Mouse (Mus musculus) myocyte (in vitro differentiated cells): ENCODE results near the gene Cyren. TPM values are rescaled to one million over a fixed set of nuclear protein-coding genes. Genes with fewer than 3 reads are reported as not detected.

ENCODE experiments used
- H3K27me3 ChIP-seq: one replicate; pipeline ENCODE4 v1.6.1; 2011; ENCODE audit not compliant: control insufficient read depth, insufficient read depth, insufficient read length
- H3K36me3 ChIP-seq: one replicate; pipeline ENCODE4 v1.6.1; 2011; ENCODE audit not compliant: control insufficient read depth, insufficient read depth
- H3K4me2 ChIP-seq: one replicate; pipeline ENCODE4 v1.6.1; 2011; ENCODE audit warnings: low read depth, control low read depth
- H3K4me3 ChIP-seq: one replicate; pipeline ENCODE4 v1.5.1; 2011; ENCODE audit warnings: mild to moderate bottlenecking, control low read depth, moderate library complexity
- H3K79me2 ChIP-seq: one replicate; pipeline ENCODE4 v1.6.1; 2011; ENCODE audit not compliant: control insufficient read depth, insufficient read depth
- H3ac ChIP-seq: one replicate; pipeline ENCODE4 v1.6.1; 2011; ENCODE audit not compliant: control insufficient read depth, insufficient read length
- CEBPB ChIP-seq: IDR thresholded peaks from 2 replicates; pipeline ENCODE4 v1.6.1; 2011; ENCODE audit warnings: mild to moderate bottlenecking, moderate library complexity; ENCODE audit not compliant: poor library complexity, insufficient read depth, severe bottlenecking
- E2F4 ChIP-seq: IDR thresholded peaks from one replicate; pipeline ENCODE4 v1.6.1; 2011; ENCODE audit warnings: mild to moderate bottlenecking, control low read depth, moderate library complexity; ENCODE audit not compliant: insufficient read depth
- MAX ChIP-seq: IDR thresholded peaks from one replicate; pipeline ENCODE4 v1.6.1; 2011; ENCODE audit warnings: low read depth, mild to moderate bottlenecking, control low read depth
- MYOD1 ChIP-seq, 3 experiments: IDR thresholded peaks; one replicate each; pipeline ENCODE4 v1.6.1; 2011; ENCODE audit warnings: control low read depth in 2 of 3, low read depth in 2 of 3, mild to moderate bottlenecking in 2 of 3, moderate library complexity in 1 of 3; ENCODE audit not compliant: insufficient read length in 2 of 3, control insufficient read depth in 1 of 3
- MYOG ChIP-seq, 3 experiments: IDR thresholded peaks; one replicate each; pipeline ENCODE4 v1.6.1; 2011; ENCODE audit warnings: control low read depth in 2 of 3, low read depth in 2 of 3, mild to moderate bottlenecking in 2 of 3; ENCODE audit not compliant: insufficient read length in 2 of 3, control insufficient read depth in 1 of 3, insufficient read depth in 1 of 3
- POLR2A ChIP-seq: IDR thresholded peaks from one replicate; pipeline ENCODE4 v1.6.1; 2011; ENCODE audit warnings: low read depth, mild to moderate bottlenecking, control low read depth, moderate library complexity; ENCODE audit not compliant: insufficient read length
- POLR2AphosphoS2 ChIP-seq: IDR thresholded peaks from one replicate; pipeline ENCODE4 v1.6.1; 2011; ENCODE audit warnings: low read depth, control low read depth; ENCODE audit not compliant: insufficient read length
- REST ChIP-seq: IDR thresholded peaks from one replicate; pipeline ENCODE4 v1.6.1; 2011; ENCODE audit warnings: mild to moderate bottlenecking, control low read depth, moderate library complexity; ENCODE audit not compliant: insufficient read depth, insufficient read length
- SRF ChIP-seq: IDR thresholded peaks from one replicate; pipeline ENCODE4 v1.6.1; 2011; ENCODE audit warnings: low read depth; ENCODE audit not compliant: control insufficient read depth, insufficient read length
- TCF12 ChIP-seq: IDR thresholded peaks from one replicate; pipeline ENCODE4 v1.6.1; 2011; ENCODE audit warnings: mild to moderate bottlenecking, control low read depth; ENCODE audit not compliant: poor library complexity, insufficient read depth, severe bottlenecking
- TCF3 ChIP-seq: IDR thresholded peaks from one replicate; pipeline ENCODE4 v1.6.1; 2011; ENCODE audit warnings: low read depth, control low read depth; ENCODE audit not compliant: insufficient read length
- USF1 ChIP-seq: IDR thresholded peaks from one replicate; pipeline ENCODE4 v1.6.1; 2011; ENCODE audit warnings: low read depth, mild to moderate bottlenecking, control low read depth, moderate library complexity
- polyA plus RNA-seq: library from polyadenylated mRNA; unstranded; fragments of >200 nt; fragmentation: generic; extraction: Trizol; gene quantifications from one replicate; pipeline ENCODE4 v1.2.1, GENCODE M21; 2012; ENCODE audit warnings: missing spikeins

The Cyren gene
- polyA plus RNA-seq, 1 experiment: 8.0 TPM

DNA sequence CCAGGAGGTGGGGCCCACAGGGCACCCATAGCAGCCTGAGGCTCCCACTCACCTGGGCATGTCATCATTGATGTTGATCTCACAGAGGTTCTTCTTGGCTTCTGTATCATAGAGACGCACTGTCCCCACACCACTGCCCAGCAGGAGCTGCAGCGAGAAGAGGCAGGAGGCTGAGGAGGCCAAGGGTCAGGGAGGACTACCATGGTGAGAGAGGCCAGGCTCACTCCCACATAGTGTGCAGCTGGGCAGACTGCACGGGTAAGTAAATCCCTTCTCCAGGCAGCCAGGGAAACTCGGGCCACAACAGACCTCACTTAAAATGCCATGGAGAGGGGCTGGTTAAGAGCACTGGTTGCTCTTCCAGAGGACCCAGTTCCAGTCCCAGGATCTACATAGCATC is 11.3 kb upstream of the Cyren start:
- Histone ChIP-seq H3K36me3 (peaks cover 5% of the 10 kb centered on the region), H3K79me2 (no peaks in the 10 kb centered on the region), H3K4me2 (no peak overlapping the region), H3K4me3 (no peak overlapping the region), H3ac (no peak overlapping the region), H3K27me3 (no peaks in the 10 kb centered on the region)
- TF ChIP-seq E2F4: no peak
- TF ChIP-seq MAX: no peak
- TF ChIP-seq POLR2A: no peak
- no peak for TF ChIP-seq MYOG (IDR thresholded peaks at IDR 0.05; ENCODE audit: control insufficient read depth in 1 of 3, insufficient read depth in 1 of 3, insufficient read length in 2 of 3, low read depth in 2 of 3)
- TF ChIP-seq TCF3: no peak
- no peak for TF ChIP-seq POLR2AphosphoS2
- TF ChIP-seq USF1: no peak
- TF ChIP-seq MYOD1 (IDR thresholded peaks at IDR 0.05; ENCODE audit: control insufficient read depth in 1 of 3, insufficient read length in 2 of 3, low read depth in 2 of 3): no peak
- no peak for TF ChIP-seq SRF
- TF ChIP-seq CEBPB: no peak
- TF ChIP-seq REST: no peak
- no peak for TF ChIP-seq TCF12

DNA sequence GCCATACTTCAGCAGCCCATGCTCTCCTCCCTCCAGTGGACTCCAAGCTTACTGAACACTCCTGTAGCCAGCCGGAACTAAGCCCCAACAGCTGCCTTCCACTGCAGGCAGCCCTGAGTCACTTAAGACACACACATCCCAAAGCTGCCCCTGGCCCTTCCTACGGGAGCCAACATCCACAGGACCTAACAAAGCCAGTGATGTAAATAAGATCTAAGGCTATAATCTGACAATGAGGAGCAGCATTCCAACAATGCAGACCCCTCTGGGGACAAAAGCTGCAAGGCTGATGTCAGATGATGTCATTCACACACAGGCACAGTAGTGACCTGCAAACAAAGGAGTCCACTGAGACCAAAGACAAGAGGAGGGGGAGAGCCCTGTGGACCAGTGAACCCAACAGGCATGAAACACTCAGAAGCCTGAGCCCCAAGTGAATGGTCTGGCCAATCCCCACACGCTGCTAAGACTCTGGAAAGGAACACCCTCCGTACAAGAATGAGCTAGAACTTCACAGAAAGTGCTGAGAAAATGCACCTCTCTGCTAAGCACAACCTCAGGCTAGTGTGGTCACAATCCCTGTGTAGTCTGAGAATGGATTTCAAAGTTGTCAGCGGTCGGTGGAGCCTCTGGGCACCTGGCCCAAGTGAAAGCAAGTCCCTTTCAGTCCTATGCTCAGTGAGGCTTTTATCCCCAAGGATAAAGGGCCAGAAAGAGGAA is 9.4 kb upstream of the Cyren start:
- no peak overlapping the region for H3ac ChIP-seq
- no peak overlapping the region for H3K4me3 ChIP-seq
- H3K36me3 ChIP-seq: peaks cover 3% of the 10 kb centered on the region
- H3K27me3 ChIP-seq: no peaks in the 10 kb centered on the region
- H3K4me2 ChIP-seq: no peak overlapping the region
- H3K79me2 ChIP-seq: no peaks in the 10 kb centered on the region
- TF ChIP-seq MYOD1 (IDR thresholded peaks at IDR 0.05; ENCODE audit: control insufficient read depth in 1 of 3, insufficient read length in 2 of 3, low read depth in 2 of 3) (peak in 1 of 3 experiments; percentile 35), MYOG (IDR thresholded peaks at IDR 0.05; ENCODE audit: control insufficient read depth in 1 of 3, insufficient read depth in 1 of 3, insufficient read length in 2 of 3, low read depth in 2 of 3) (no peak), USF1 (no peak), POLR2AphosphoS2 (no peak), SRF (no peak)

DNA sequence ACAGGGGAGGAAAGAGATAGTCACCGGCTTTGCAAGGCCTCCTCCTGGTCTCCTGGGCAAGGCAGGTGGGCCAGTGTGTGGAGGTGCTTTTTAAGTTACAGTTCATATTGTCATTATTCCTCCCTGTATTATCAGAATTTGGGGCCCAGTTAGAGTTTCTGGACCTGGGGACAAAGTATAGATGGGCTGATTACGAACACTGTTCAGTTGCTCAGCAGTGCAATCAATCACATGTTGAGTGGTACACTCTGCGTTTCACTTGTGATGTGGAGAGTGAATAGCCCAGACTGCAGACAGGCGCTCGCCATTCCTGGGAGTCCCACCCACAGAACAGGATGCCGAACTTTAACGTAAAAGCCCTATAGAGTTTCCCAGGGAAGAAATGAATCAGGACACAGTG is 6.9 kb upstream of the Cyren start:
- TF ChIP-seq USF1 (no peak), POLR2A (no peak), REST (no peak), TCF12 (no peak)

DNA sequence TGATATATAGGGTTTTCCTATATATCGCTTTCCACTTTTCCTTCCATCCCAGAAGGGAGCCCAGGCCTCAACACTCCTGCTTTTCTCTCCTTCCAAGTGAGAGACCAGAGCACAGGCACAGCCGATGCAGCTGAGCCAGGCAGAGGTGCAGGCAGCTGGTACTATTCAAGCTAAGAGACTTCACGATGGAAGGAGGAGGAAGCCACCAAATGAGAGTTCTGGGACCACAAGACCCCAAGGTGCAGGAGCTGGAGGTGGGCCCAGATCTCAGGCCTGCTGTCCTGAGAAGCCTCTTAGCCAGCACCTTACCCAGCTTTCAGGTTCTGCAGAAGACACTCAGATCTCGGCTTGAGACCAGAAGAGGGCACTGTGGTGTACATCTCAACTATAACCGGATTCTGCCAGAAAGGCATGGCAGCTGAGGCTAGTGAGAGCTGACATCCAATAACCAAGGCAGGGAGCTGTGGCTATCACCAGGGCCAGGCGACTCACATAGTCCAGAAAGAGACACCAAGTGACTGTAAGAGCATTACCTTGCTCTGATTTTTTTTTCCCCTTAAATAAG is 2.1 kb upstream of the Cyren start:
- TF ChIP-seq POLR2AphosphoS2 (no peak), MYOD1 (IDR thresholded peaks at IDR 0.05; ENCODE audit: control insufficient read depth in 1 of 3, insufficient read length in 2 of 3, low read depth in 2 of 3) (no peak), E2F4 (no peak)
- Histone ChIP-seq H3ac (no peak overlapping the region), H3K4me3 (no peak overlapping the region), H3K36me3 (peaks cover 4% of the 10 kb centered on the region), H3K79me2 (peaks cover 15% of the 10 kb centered on the region), H3K4me2 (no peak overlapping the region), H3K27me3 (no peaks in the 10 kb centered on the region)

More for the DNA sequence above, 6.9 kb upstream of the Cyren start:
- no peaks in the 10 kb centered on the region for H3K27me3 ChIP-seq
- no peak overlapping the region for H3K4me3 ChIP-seq
- no peaks in the 10 kb centered on the region for H3K79me2 ChIP-seq
- no peak overlapping the region for H3K4me2 ChIP-seq
- no peak overlapping the region for H3ac ChIP-seq
- H3K36me3 ChIP-seq: peaks cover 3% of the 10 kb centered on the region

DNA sequence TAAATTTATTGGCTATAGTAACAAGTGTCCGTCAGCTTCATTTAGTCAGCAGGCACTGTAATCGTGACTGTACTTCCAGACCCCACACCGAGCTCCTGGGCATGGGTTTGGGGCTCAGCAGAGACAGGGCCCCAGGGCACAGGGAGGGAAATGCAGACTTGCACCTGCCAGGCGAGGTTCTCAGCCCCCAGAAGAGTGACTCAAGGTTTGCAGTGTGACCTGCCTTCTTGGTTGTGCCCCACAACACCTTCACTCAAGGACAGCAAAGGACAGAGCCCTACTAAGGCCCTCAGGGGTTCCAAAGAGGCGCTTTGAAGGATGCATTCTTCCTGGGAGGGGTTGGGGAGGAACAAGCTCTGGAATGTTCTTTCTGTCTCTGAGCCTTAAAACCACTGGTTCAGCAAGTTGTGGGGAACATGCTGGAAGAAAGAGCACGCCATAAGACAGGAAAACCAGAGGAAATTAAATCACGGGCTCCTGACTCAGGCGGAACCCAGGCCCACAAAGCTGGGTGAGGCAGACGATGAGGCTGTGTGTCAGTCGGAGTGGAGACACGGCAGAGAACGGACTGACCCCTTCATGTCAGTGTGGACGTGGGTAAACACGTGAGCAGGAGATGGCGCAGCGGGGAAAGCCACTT is 1.4 kb upstream of the Cyren start:
- Histone ChIP-seq H3K4me2 (no peak overlapping the region), H3K4me3 (no peak overlapping the region), H3K27me3 (no peaks in the 10 kb centered on the region), H3K79me2 (peaks cover 15% of the 10 kb centered on the region), H3ac (no peak overlapping the region), H3K36me3 (peaks cover 4% of the 10 kb centered on the region)
- TF ChIP-seq USF1 (no peak), REST (no peak), E2F4 (no peak), MAX (no peak), CEBPB (no peak), POLR2AphosphoS2 (no peak), TCF3 (no peak)
